Comparison of ENCODE assay signal across 9 mouse cellular contexts in the genomic region with DNA sequence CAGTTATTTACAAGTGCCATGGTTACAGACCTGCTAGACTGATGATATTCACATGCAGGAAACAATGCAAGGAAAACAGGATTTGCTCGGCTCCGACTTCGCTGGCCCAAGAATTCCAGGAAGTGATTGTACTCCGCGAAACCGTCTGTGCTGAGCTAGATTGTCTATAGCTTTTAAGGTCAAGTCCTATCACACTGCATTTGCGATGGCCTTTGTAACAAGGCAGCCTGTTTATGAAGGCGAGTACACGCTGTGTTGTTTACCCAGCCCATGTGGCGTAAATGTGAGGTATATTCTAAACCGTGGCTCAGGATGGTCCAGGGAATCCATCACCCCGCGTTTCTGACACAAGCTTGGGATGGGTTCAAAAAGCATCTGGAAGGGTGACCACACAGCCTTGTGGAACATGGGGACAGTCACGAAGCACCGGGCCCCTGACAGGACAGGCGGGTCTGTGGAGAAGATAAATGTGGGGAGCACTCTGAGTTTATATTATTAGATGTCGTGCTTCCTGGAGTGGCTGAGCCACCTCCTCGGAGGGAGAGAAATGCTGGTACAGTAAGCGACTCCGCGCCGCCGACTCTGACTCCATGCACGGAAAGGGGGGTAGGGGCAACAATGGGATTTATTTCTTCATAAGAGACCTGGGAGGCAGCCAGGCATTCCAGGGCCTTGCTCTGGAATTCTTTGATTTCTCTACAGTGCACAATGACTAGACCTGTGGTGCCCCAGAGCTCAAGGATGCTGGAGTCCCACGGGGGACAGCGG.
DNase-seq lines count a peak whose midpoint lies in the region; ATAC-seq lines count a peak whose summit lies in the region.
"Had no signal": no experiment of that assay in that cellular context is flagged by ENCODE, and none has a peak within 500 bp of the region (broad histone marks: within the 10 kb centered on the region; RNA-seq: fewer than 3 reads in every experiment).

No protein-coding gene starts in this region.

- DNase-seq in midbrain, embryonic 11.5 days (ENCODE audit: low spot score, missing footprints) = peak; percentile 83
- peak; percentile 55 for DNase-seq in intestine, embryonic 14.5 days (ENCODE audit: low spot score)
- no peak for DNase-seq in liver, embryonic 11.5 days (ENCODE audit: low spot score)
- DNase-seq in thymus, postnatal 4 days = no peak
- DNase-seq in left cerebral cortex, adult 9 months (ENCODE audit: low spot score in 2 of 2) = no peak
- no peak for DNase-seq in cerebellum, adult 8-10 months

- H3K9me3 ChIP-seq in midbrain, embryonic 11.5 days (ENCODE audit: control insufficient read depth, low read length) = no peaks in the 10 kb centered on the region
- no peaks in the 10 kb centered on the region for H3K9me3 ChIP-seq in midbrain, embryonic 15.5 days
- no peaks in the 10 kb centered on the region for H3K9me3 ChIP-seq in intestine, embryonic 14.5 days (ENCODE audit: control insufficient read depth, low read length)
- H3K9me3 ChIP-seq in liver, embryonic 11.5 days (ENCODE audit: control insufficient read depth, low read length) = no peaks in the 10 kb centered on the region
- H3K9me3 ChIP-seq in stomach, embryonic 16.5 days (replicated peaks; ENCODE audit: control insufficient read depth, low read length) = no peaks in the 10 kb centered on the region

- WGBS in midbrain, embryonic 11.5 days = 83% methylated on average over 26 of the region's 26 CpGs
- 72% methylated on average over 26 of the region's 26 CpGs for WGBS in midbrain, embryonic 15.5 days
- WGBS in intestine, embryonic 14.5 days = 52% methylated on average over 26 of the region's 26 CpGs
- 55% methylated on average over 26 of the region's 26 CpGs for WGBS in liver, embryonic 11.5 days
- 48% methylated on average over 26 of the region's 26 CpGs for WGBS in stomach, embryonic 16.5 days

- H3K27me3 ChIP-seq in midbrain, embryonic 11.5 days (ENCODE audit: control insufficient read depth, insufficient read depth, low read length) = no peaks in the 10 kb centered on the region
- H3K27me3 ChIP-seq in midbrain, embryonic 15.5 days (replicated peaks) = no peaks in the 10 kb centered on the region
- H3K27me3 ChIP-seq in intestine, embryonic 14.5 days (replicated peaks; ENCODE audit: control insufficient read depth, insufficient read depth, low read length) = no peaks in the 10 kb centered on the region
- H3K27me3 ChIP-seq in liver, embryonic 11.5 days (replicated peaks; ENCODE audit: control insufficient read depth, insufficient read depth, low read length) = no peaks in the 10 kb centered on the region
- H3K27me3 ChIP-seq in stomach, embryonic 16.5 days (ENCODE audit: control insufficient read depth, insufficient read depth, low read length) = no peaks in the 10 kb centered on the region

- H3K9ac ChIP-seq in midbrain, embryonic 11.5 days (ENCODE audit: low read length) = no peak overlapping the region
- H3K9ac ChIP-seq in midbrain, embryonic 15.5 days = no peak overlapping the region
- no peak overlapping the region for H3K9ac ChIP-seq in intestine, embryonic 14.5 days (ENCODE audit: low read length)
- H3K9ac ChIP-seq in liver, embryonic 11.5 days (ENCODE audit: low read depth, low read length) = no peak overlapping the region
- no peak overlapping the region for H3K9ac ChIP-seq in stomach, embryonic 16.5 days (ENCODE audit: low read length)

- H3K27ac ChIP-seq in midbrain, embryonic 11.5 days (ENCODE audit: low read depth, low read length) = no peak overlapping the region
- no peak overlapping the region for H3K27ac ChIP-seq in midbrain, embryonic 15.5 days
- peak overlapping the region; percentile 54; the same call in 1 of the 2 replicates for H3K27ac ChIP-seq in intestine, embryonic 14.5 days (ENCODE audit: low read depth)
- H3K27ac ChIP-seq in liver, embryonic 11.5 days (ENCODE audit: low read depth, low read length) = no peak overlapping the region; the same call in 1 of the 2 replicates
- peak overlapping the region; percentile 22 for H3K27ac ChIP-seq in stomach, embryonic 16.5 days (ENCODE audit: low read length)

- no peak for ATAC-seq in midbrain, embryonic 11.5 days (ENCODE audit: low FRiP score)
- no peak for ATAC-seq in midbrain, embryonic 15.5 days (replicated peaks)
- no peak for ATAC-seq in intestine, embryonic 14.5 days (replicated peaks; ENCODE audit: low FRiP score, low TSS enrichment, low read depth)
- 0 out of 2 replicates have a peak, but pooled peaks have one; percentile 20 for ATAC-seq in liver, embryonic 11.5 days (replicated peaks; ENCODE audit: low FRiP score)
- ATAC-seq in stomach, embryonic 16.5 days (ENCODE audit: insufficient read depth, low FRiP score) = peak; percentile 13; the same call in 1 of the 2 replicates

- no peak overlapping the region for H3K4me3 ChIP-seq in midbrain, embryonic 11.5 days (ENCODE audit: low read depth, low read length)
- H3K4me3 ChIP-seq in midbrain, embryonic 15.5 days = no peak overlapping the region
- H3K4me3 ChIP-seq in intestine, embryonic 14.5 days (ENCODE audit: low read depth, low read length) = no peak overlapping the region
- H3K4me3 ChIP-seq in liver, embryonic 11.5 days (ENCODE audit: low read depth, low read length) = no peak overlapping the region
- H3K4me3 ChIP-seq in stomach, embryonic 16.5 days (replicated peaks; ENCODE audit: low read length) = no peak overlapping the region

- H3K4me2 ChIP-seq in midbrain, embryonic 11.5 days = no peak overlapping the region
- H3K4me2 ChIP-seq in midbrain, embryonic 15.5 days = no peak overlapping the region
- peak overlapping the region; percentile 22; the same call in 1 of the 2 replicates for H3K4me2 ChIP-seq in intestine, embryonic 14.5 days (ENCODE audit: low read length)
- H3K4me2 ChIP-seq in liver, embryonic 11.5 days = no peak overlapping the region; the same call in none of the 2 replicates
- peak overlapping the region; percentile 18 for H3K4me2 ChIP-seq in stomach, embryonic 16.5 days (ENCODE audit: low read depth, low read length)

- no peaks in the 10 kb centered on the region for H3K36me3 ChIP-seq in midbrain, embryonic 11.5 days (ENCODE audit: control insufficient read depth, insufficient read depth, low read length)
- no peaks in the 10 kb centered on the region for H3K36me3 ChIP-seq in midbrain, embryonic 15.5 days (replicated peaks)
- no peaks in the 10 kb centered on the region for H3K36me3 ChIP-seq in intestine, embryonic 14.5 days (ENCODE audit: control insufficient read depth, insufficient read depth, low read length)
- no peaks in the 10 kb centered on the region for H3K36me3 ChIP-seq in liver, embryonic 11.5 days (ENCODE audit: control insufficient read depth, insufficient read depth, low read length)
- no peaks in the 10 kb centered on the region for H3K36me3 ChIP-seq in stomach, embryonic 16.5 days (ENCODE audit: control insufficient read depth, insufficient read depth, low read length)
- H3K36me3 ChIP-seq: G1E had no signal

- H3K4me1 ChIP-seq in midbrain, embryonic 11.5 days (ENCODE audit: control insufficient read depth, insufficient read depth, low read length) = no peaks in the 10 kb centered on the region
- no peaks in the 10 kb centered on the region for H3K4me1 ChIP-seq in midbrain, embryonic 15.5 days
- H3K4me1 ChIP-seq in intestine, embryonic 14.5 days (replicated peaks; ENCODE audit: control insufficient read depth, insufficient read depth, low read length) = no peaks in the 10 kb centered on the region
- no peaks in the 10 kb centered on the region for H3K4me1 ChIP-seq in liver, embryonic 11.5 days (replicated peaks; ENCODE audit: control insufficient read depth, insufficient read depth, low read length)
- H3K4me1 ChIP-seq in stomach, embryonic 16.5 days (ENCODE audit: control insufficient read depth, insufficient read depth, low read length) = 0 out of 2 replicates have a peak, but pooled peaks cover 3% of the 10 kb centered on the region

Comparison
In these comparisons a context has a peak if more than half of its experiments do, and no peak if none do; other contexts are left out.
1. ATAC-seq: peak in liver, embryonic 11.5 days (single experiment) and stomach, embryonic 16.5 days (single experiment); none in midbrain, embryonic 11.5 days (single experiment), midbrain, embryonic 15.5 days (single experiment) and intestine, embryonic 14.5 days (single experiment).
2. DNase-seq: peak in midbrain, embryonic 11.5 days (single experiment) and intestine, embryonic 14.5 days (single experiment); none in liver, embryonic 11.5 days (single experiment), thymus, postnatal 4 days (single experiment), left cerebral cortex, adult 9 months (0 of 2) and cerebellum, adult 8-10 months (single experiment).
3. H3K27ac ChIP-seq: peak in intestine, embryonic 14.5 days (single experiment) and stomach, embryonic 16.5 days (single experiment); none in midbrain, embryonic 11.5 days (single experiment), midbrain, embryonic 15.5 days (single experiment) and liver, embryonic 11.5 days (single experiment).
4. H3K4me2 ChIP-seq: peak in intestine, embryonic 14.5 days (single experiment) and stomach, embryonic 16.5 days (single experiment); none in midbrain, embryonic 11.5 days (single experiment), midbrain, embryonic 15.5 days (single experiment) and liver, embryonic 11.5 days (single experiment).